In the genomic region with DNA sequence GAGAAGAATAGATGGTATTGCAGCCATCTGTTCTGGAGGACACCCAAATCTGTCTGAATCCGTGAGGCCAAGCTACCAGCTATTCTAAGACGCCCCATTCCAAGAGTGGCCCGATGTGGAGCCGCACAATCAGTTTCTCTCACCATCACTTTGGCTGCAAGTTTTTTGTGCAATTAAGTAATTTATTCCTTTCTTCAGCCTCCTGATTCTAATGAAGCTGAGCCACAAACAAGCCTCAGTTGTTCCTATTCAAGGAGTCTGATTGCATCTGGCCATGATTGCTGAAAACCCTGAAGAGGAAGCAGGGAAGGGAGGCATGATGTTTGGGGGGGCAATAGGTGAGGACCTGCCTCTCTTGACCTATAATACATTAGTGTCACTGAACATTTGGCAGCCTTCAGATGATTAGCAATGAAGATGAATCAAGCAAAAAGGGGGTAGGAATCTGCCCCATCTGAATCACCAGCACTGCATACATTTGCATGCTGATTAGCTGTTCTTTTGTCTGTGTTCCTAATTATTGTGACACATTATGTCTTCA, we compare ENCODE assay signal across 12 mouse cellular contexts.
A peak's percentile ranks its signal among the peaks of the same experiment; 100 is the strongest.
DNase-seq lines count a peak whose midpoint lies in the region; ATAC-seq lines count a peak whose summit lies in the region.
"Had no signal": no experiment of that assay in that cellular context is flagged by ENCODE, and none has a peak within 500 bp of the region (broad histone marks: within the 10 kb centered on the region; RNA-seq: fewer than 3 reads in every experiment).

No protein-coding gene starts in this region.

- peaks cover 55% of the 10 kb centered on the region for H3K4me1 ChIP-seq in hindbrain, embryonic 10.5 days (replicated peaks)

- peaks cover 5% of the 10 kb centered on the region; the same call in 1 of the 2 replicates for H3K27me3 ChIP-seq in hindbrain, embryonic 10.5 days (ENCODE audit: insufficient read depth, poor library complexity, severe bottlenecking)

- no peak overlapping the region for H3K4me3 ChIP-seq in hindbrain, embryonic 10.5 days
- H3K4me3 ChIP-seq: heart, embryonic 12.5 days had no signal

- peak; percentile 7 for DNase-seq in embryo, embryonic 10.5 days (ENCODE audit: low spot score)
- no peak for DNase-seq in embryo, embryonic 11 days
- no peak for DNase-seq in hindbrain, embryonic 10.5 days (ENCODE audit: low spot score)
- peak; percentile 37 to 42 for DNase-seq in layer of hippocampus, postnatal 36 days
- DNase-seq in right cerebral cortex, adult 2 months (ENCODE audit: low spot score in 2 of 2): peak; percentile 21 to 32
- DNase-seq in heart, adult 9 months (ENCODE audit: low spot score in 2 of 2): no peak
- DNase-seq in adrenal gland, adult (ENCODE audit: inconsistent age in 2 of 2, low spot score in 1 of 2): no peak
- DNase-seq: adrenal gland, postnatal 14 days; kidney, adult 18-20 months; lung, adult 2 months had no signal

- no peak for ATAC-seq in megakaryocyte-erythroid progenitor cell, adult 5-6 weeks (replicated peaks; ENCODE audit: low FRiP score, low TSS enrichment, poor library complexity, severe bottlenecking)

- no peaks in the 10 kb centered on the region for H3K36me3 ChIP-seq in hindbrain, embryonic 10.5 days
- H3K36me3 ChIP-seq: heart, embryonic 12.5 days had no signal

- WGBS in hindbrain, embryonic 10.5 days: 69% methylated on average over 4 of the region's 4 CpGs

- H3K9me3 ChIP-seq in hindbrain, embryonic 10.5 days: no peaks in the 10 kb centered on the region
- H3K9me3 ChIP-seq: heart, embryonic 12.5 days had no signal

- H3K27ac ChIP-seq in hindbrain, embryonic 10.5 days: peak overlapping the region; percentile 56

Comparison
In these comparisons a context has a peak if more than half of its experiments do, and no peak if none do; other contexts are left out.
1. DNase-seq: peak in embryo, embryonic 10.5 days (single experiment), layer of hippocampus, postnatal 36 days (2 of 2) and right cerebral cortex, adult 2 months (2 of 2); none in embryo, embryonic 11 days (single experiment), hindbrain, embryonic 10.5 days (single experiment), heart, adult 9 months (0 of 2) and adrenal gland, adult (0 of 2).